Mouse (Mus musculus): ENCODE results near the gene Ccn1. TPM values are rescaled to one million over a fixed set of nuclear protein-coding genes. Genes with fewer than 3 reads are reported as not detected.
A peak's percentile ranks its signal among the peaks of the same experiment; 100 is the strongest.

Ccn1 gene
- polyA plus RNA-seq (2015; fragmentation: Nextera tagmentation; extraction: Ambion mirVana): 27.2 and 30.1 TPM in 2 replicates

DNA sequence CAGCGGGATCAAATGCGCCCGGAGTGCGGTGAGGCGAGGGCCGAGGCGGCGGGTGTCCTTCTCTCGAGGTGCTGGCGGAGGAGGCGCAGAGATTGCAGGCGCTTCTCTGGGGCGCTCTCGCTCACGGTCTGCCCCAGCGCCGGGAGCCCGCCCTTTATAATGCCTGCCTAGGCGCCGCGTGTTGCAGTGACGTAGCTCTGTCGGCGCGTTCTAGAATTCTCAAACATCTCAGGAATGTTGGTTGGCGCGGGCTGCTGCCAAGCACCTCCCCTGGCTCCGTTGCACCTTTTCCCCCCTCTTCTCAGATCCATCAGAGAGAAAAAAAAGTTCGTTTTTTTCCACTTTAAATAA lies at the start of gene Ccn1:
TSS of gene Ccn1 (minus strand) at position 130 of the 351 bp plus-strand sequence.
- Histone ChIP-seq H3K36me3 (no peaks in the 10 kb centered on the region), H3K9ac (replicated peaks) (peak within 1 kb of the TSS; percentile 60), H3K27ac (replicated peaks) (peak within 1 kb of the TSS; percentile 69), H3K9me3 (no peaks in the 10 kb centered on the region), H3K27me3 (peaks cover 12% of the 10 kb centered on the region), H3K4me3 (peak within 1 kb of the TSS; percentile 51), H3K4me1 (peaks cover 73% of the 10 kb centered on the region), H3K4me2 (replicated peaks) (peak within 1 kb of the TSS; percentile 76)
- peak; percentile 65 for ATAC-seq (replicated peaks)
- under 1% methylated on average over 29 of the region's 29 CpGs for WGBS

DNA sequence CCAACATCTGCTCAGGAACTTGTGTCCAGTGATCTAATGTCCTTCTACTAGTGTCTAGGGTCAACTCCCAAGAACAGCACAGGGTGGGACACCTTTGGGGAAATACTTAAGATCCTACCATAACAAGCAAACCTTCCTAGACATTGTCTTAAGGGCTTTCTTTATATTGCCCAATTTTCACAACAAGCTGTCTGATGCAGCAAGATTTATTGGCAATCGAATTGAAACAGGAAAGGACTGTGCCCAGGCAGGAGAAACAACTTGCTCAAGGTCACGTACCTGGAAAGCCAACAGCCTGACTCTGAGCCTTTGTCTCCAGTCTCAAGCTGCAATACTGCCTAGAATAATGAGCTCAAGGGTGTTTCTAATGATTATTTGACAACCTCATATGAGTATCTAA lies 43.6 kb upstream of the Ccn1 start:
- 87% methylated on average over 2 of the region's 2 CpGs for WGBS
- no peak for ATAC-seq (replicated peaks)
- Histone ChIP-seq H3K4me1 (no peaks in the 10 kb centered on the region), H3K27me3 (no peaks in the 10 kb centered on the region), H3K36me3 (no peaks in the 10 kb centered on the region), H3K27ac (replicated peaks) (no peak overlapping the region), H3K9me3 (no peaks in the 10 kb centered on the region), H3K9ac (replicated peaks) (no peak overlapping the region), H3K4me2 (replicated peaks) (no peak overlapping the region), H3K4me3 (no peak overlapping the region)

DNA sequence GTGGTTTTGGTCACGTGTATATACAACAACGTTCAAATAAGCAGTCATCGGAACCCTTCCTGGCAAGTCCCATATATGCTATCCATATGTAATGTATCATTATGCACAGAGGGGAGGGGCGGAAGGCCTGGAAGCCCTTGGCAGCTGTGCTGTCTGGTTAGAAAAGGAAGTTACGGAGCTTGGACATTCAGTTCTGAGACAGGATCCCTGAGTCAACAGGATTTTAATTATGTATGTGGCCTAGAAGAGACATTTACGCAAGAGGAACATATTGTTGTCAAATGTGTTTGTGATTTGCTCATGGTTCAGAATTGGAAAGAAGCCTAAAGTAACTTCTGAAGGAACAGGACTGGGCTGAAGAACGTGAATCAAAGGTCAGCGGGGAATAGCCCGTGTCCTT lies 42.3 kb upstream of the Ccn1 start:
- H3K4me3 ChIP-seq: no peak overlapping the region
- H3K4me2 ChIP-seq (replicated peaks): no peak overlapping the region
- H3K4me1 ChIP-seq: no peaks in the 10 kb centered on the region
- 87% methylated on average over 9 of the region's 9 CpGs for WGBS
- ATAC-seq (replicated peaks): no peak
- H3K27me3 ChIP-seq: no peaks in the 10 kb centered on the region
- H3K27ac ChIP-seq (replicated peaks): no peak overlapping the region
- no peaks in the 10 kb centered on the region for H3K36me3 ChIP-seq
- H3K9ac ChIP-seq (replicated peaks): no peak overlapping the region
- H3K9me3 ChIP-seq: no peaks in the 10 kb centered on the region

DNA sequence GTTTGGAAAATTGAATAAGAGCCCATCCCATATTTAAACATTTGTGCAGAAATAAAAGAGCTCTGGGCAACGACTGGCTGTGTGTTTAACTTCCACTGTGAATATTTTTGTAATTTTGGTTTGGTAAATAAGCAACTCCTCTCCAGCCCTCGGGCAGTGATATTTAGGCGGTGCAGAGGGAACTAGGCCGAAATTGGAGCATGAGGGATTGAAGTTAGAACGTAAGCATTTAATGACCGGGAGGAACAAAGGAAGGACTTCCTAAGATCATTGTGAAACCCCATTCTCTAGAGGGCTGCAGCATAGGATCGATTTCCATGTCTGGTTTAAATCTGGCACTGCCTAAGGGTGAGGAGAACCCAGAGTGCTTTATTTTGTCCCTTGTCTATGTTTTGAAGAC lies 41.6 kb upstream of the Ccn1 start:
- H3K27me3 ChIP-seq: no peaks in the 10 kb centered on the region
- no peak overlapping the region for H3K4me2 ChIP-seq (replicated peaks)
- H3K9ac ChIP-seq (replicated peaks): no peak overlapping the region
- no peaks in the 10 kb centered on the region for H3K9me3 ChIP-seq
- no peak overlapping the region for H3K27ac ChIP-seq (replicated peaks)
- H3K4me1 ChIP-seq: no peaks in the 10 kb centered on the region
- no peak for ATAC-seq (replicated peaks)
- H3K4me3 ChIP-seq: no peak overlapping the region
- H3K36me3 ChIP-seq: no peaks in the 10 kb centered on the region
- WGBS: 72% methylated on average over 7 of the region's 7 CpGs

DNA sequence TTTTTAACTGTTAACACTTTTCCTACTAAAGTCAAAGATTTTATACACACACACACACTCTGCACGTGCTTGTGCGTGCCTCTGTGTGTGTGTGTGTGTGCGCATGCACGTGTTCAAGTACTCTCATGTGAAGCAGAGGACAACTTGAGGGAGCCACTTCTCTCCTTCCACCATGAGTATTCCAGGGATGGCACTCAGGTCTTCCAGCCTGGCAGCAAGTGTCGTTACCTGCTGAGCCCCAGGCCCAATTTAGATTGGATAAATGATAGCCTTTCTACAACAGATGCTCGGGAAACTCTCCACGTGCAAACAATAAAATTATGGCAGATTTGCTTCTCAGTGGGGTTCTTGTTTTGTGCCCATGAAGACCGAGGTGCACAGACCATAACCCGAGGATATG lies 39.5 kb upstream of the Ccn1 start:
- H3K9ac ChIP-seq (replicated peaks): no peak overlapping the region
- H3K36me3 ChIP-seq: no peaks in the 10 kb centered on the region
- ATAC-seq (replicated peaks): no peak
- no peak overlapping the region for H3K27ac ChIP-seq (replicated peaks)
- no peaks in the 10 kb centered on the region; the same call in 1 of the 2 replicates for H3K4me1 ChIP-seq
- 86% methylated on average over 9 of the region's 9 CpGs for WGBS
- no peak overlapping the region for H3K4me3 ChIP-seq
- H3K4me2 ChIP-seq (replicated peaks): no peak overlapping the region
- H3K27me3 ChIP-seq: no peaks in the 10 kb centered on the region
- no peaks in the 10 kb centered on the region for H3K9me3 ChIP-seq

DNA sequence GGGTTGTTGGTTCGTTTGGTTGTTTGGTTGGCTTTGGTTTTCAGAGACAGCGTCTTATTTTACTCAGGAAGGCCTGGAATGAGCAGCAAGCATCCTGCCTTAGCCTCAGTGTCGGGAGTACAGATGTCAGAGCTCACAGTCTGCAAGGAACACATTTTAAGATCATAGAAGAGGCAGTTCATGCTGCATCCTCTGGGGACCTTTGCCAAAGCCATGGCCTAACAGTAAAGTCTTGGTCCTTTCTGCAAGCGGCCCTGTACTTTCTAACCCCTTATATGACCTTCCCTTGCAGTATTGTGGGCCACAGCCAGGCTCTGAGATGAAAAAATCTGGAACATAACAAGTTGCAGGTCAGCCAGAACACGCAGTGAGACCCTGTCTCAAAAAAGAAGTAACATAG lies 38.1 kb upstream of the Ccn1 start:
- 75% methylated on average over 5 of the region's 5 CpGs for whole genome bisulfite sequencing
- Histone ChIP-seq H3K36me3 (no peaks in the 10 kb centered on the region), H3K9me3 (no peaks in the 10 kb centered on the region), H3K4me1 (no peaks in the 10 kb centered on the region; the same call in 1 of the 2 replicates), H3K27ac (replicated peaks) (no peak overlapping the region), H3K4me3 (no peak overlapping the region), H3K27me3 (no peaks in the 10 kb centered on the region), H3K4me2 (replicated peaks) (no peak overlapping the region), H3K9ac (replicated peaks) (no peak overlapping the region)
- ATAC-seq (replicated peaks): no peak

DNA sequence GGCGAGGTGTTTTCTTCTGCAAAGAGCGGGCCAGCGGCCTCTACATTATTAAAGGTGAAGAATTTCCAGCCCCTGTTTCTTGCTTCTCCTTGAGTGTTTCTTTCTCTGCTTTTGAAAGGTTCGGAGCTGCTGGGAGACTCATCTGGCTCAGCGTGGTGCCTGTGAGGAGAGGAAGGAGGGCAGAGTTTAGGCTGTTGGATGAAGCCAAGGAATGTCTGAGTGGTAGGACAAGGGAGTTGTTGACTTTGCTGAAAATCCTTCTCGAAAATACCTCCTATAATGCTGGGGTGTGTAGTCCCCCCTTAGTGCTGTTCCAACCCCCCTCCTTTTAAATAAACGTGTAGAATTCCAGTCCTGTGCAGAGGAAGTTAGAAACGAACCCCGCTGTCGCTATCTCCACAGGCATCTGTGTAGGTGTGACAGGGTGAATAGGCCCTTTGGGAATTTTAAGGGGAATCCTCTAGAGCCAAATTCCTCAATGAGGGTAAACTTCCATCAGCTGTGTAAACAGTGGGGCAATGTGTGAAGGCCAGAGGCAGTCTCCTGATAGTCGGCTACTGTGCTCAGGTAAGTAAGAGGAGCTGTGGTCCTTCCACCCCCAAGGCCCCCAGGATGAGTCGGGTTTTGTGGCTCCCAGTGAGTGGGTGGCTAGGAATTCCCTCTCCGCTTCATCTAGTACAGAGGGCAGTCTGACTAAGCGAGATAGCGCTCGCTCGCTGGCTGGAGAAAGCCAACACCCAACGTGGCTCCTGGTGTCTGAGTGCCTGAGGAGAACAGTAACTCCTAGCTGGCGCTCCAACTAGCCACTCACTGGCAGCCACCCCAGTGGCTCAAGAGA lies 35.0 kb upstream of the Ccn1 start:
- Histone ChIP-seq H3K36me3 (no peaks in the 10 kb centered on the region), H3K9me3 (no peaks in the 10 kb centered on the region), H3K4me2 (replicated peaks) (no peak overlapping the region), H3K27me3 (no peaks in the 10 kb centered on the region), H3K4me3 (no peak overlapping the region), H3K27ac (replicated peaks) (no peak overlapping the region), H3K4me1 (peaks cover 9% of the 10 kb centered on the region), H3K9ac (replicated peaks) (no peak overlapping the region)
- no peak for ATAC-seq (replicated peaks)
- WGBS: 65% methylated on average over 19 of the region's 19 CpGs

DNA sequence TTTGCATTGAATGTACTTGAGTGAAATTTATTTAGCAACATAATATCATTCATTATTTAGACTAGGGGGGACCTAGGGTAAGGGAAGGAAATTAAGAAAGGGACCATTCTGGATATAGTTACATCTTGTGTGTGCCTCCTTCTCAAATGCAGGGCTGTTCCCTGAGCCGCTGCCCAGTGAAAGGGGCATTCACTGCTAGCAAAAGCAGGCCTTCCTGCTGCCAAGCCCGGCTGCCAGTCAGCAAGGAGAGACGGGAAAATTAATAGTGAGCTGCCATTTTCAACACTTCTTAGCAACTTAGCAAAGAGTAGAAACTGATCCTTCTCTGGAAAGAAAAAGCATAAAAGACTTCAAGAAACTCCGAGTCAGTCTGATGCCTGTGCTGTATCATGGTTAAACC lies 34.4 kb upstream of the Ccn1 start:
- H3K36me3 ChIP-seq: no peaks in the 10 kb centered on the region
- H3K4me2 ChIP-seq (replicated peaks): no peak overlapping the region
- H3K4me3 ChIP-seq: no peak overlapping the region
- no peaks in the 10 kb centered on the region for H3K9me3 ChIP-seq
- 36% methylated on average over 4 of the region's 4 CpGs for WGBS
- H3K9ac ChIP-seq (replicated peaks): no peak overlapping the region
- no peak overlapping the region for H3K27ac ChIP-seq (replicated peaks)
- peaks cover 9% of the 10 kb centered on the region for H3K4me1 ChIP-seq
- no peak for ATAC-seq (replicated peaks)
- H3K27me3 ChIP-seq: no peaks in the 10 kb centered on the region

DNA sequence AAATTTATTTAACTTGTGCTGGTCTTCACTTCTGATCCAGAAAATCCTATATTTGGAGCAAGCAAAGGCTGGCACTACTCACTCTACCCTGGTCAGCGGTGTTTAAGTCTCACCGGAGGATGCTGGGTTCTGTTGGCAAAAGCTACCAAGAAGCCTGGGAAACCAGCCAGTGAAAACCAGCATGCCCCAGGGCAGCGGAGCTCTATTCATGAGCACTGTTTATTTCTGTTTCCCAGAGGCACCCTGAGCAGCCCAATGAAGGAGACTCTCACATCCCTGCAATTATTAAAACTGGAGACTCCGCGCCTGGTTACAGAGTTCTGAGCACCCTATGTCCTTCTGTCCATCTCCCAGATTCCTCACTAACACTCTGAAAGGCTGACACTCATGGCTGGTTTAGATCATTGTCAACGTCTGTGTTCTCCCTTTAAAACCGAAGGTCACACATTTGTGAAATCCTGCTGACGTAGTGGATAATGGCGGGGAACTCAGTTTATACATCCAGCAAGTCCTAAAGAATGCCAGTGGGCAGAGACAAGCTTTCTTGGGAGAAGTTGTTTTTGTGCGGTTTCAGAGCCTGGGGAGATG lies 31.7 kb upstream of the Ccn1 start:
- H3K9ac ChIP-seq (replicated peaks): no peak overlapping the region
- no peaks in the 10 kb centered on the region for H3K36me3 ChIP-seq
- H3K4me2 ChIP-seq (replicated peaks): peak overlapping the region; percentile 34; the same call in 1 of the 2 replicates
- H3K27ac ChIP-seq (replicated peaks): peak overlapping the region; percentile 78
- no peaks in the 10 kb centered on the region for H3K9me3 ChIP-seq
- ATAC-seq (replicated peaks): peak; percentile 91
- 0 out of 2 replicates have a peak overlapping the region, but pooled peaks have one; percentile 9 for H3K4me3 ChIP-seq
- H3K4me1 ChIP-seq: peaks cover 9% of the 10 kb centered on the region
- H3K27me3 ChIP-seq: no peaks in the 10 kb centered on the region
- WGBS: 30% methylated on average over 10 of the region's 10 CpGs

DNA sequence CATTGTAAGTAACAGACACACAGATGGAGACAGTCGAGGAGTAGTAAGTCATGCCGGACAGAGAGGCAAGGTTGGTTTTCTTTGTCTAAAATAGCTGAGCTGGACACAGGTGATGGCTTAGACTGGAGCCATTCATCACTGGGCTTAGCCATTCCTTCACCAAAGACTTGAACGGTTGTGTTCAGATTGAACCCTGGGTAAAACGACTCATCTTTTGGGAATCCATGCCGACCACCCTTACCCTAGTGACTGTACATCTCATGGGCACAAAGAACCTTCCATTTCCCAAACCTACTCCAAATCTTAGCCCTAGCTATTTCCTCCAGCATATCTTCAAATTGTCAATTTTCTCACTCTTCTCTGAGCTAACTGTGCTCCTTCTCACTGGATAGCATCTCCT lies 30.9 kb upstream of the Ccn1 start:
- no peak overlapping the region for H3K9ac ChIP-seq (replicated peaks)
- no peak overlapping the region for H3K4me3 ChIP-seq
- no peak overlapping the region for H3K4me2 ChIP-seq (replicated peaks)
- ATAC-seq (replicated peaks): no peak
- no peaks in the 10 kb centered on the region for H3K27me3 ChIP-seq
- 94% methylated on average over 5 of the region's 5 CpGs for WGBS
- no peaks in the 10 kb centered on the region for H3K9me3 ChIP-seq
- H3K4me1 ChIP-seq: peaks cover 9% of the 10 kb centered on the region
- H3K36me3 ChIP-seq: no peaks in the 10 kb centered on the region
- no peak overlapping the region for H3K27ac ChIP-seq (replicated peaks)

DNA sequence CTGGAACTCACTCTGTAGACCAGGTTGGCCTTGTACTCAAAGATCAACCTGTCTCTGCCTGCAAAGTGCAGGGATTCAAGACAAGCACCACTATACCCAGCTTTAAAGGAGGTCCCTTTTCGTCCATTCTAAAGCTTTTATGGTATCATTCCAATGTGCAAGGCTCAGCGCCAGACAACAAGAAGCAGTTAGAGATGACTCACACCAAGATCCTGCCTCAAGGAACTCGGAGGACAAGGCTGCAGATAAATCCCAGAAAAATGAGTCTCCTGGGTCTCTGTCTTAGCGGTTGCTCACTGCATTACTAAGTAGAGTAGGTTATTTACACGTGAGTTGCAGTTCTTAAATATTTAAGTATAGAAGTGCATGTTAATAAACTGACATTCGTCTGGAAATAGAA lies 26.4 kb upstream of the Ccn1 start:
- Histone ChIP-seq H3K4me1 (peaks cover 2% of the 10 kb centered on the region), H3K4me3 (no peak overlapping the region), H3K27ac (replicated peaks) (no peak overlapping the region), H3K9me3 (no peaks in the 10 kb centered on the region), H3K9ac (replicated peaks) (no peak overlapping the region), H3K27me3 (no peaks in the 10 kb centered on the region), H3K4me2 (replicated peaks) (no peak overlapping the region), H3K36me3 (no peaks in the 10 kb centered on the region)
- 86% methylated on average over 6 of the region's 6 CpGs for whole genome bisulfite sequencing
- no peak for ATAC-seq (replicated peaks)

DNA sequence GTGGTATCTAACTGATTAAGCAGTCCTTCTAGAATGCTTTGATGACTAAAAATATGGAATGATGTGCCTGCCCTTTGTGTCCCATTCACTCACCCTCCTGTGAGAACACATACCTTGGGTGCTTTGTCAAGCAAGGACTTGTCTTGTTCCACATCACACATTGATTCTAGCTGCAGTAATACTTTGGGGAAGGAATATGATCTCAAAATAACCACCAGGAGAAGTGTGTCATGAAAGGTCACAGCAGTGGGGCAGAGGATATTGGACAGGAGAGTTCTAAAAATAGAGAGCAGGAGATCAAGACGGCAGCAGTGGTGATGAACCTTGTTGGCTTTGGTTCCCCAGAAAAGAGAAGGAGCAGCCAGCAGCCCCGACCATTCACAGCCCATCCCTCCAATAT lies 25.0 kb upstream of the Ccn1 start:
- H3K9me3 ChIP-seq: no peaks in the 10 kb centered on the region
- H3K27ac ChIP-seq (replicated peaks): no peak overlapping the region
- H3K4me3 ChIP-seq: no peak overlapping the region
- no peak overlapping the region for H3K9ac ChIP-seq (replicated peaks)
- WGBS: 82% methylated on average over 2 of the region's 2 CpGs
- no peaks in the 10 kb centered on the region for H3K36me3 ChIP-seq
- H3K4me2 ChIP-seq (replicated peaks): no peak overlapping the region
- H3K4me1 ChIP-seq: no peaks in the 10 kb centered on the region
- no peak for ATAC-seq (replicated peaks)
- no peaks in the 10 kb centered on the region for H3K27me3 ChIP-seq
